Mouse (Mus musculus) heart, embryonic 12.5 days (tissue): ENCODE measurements around the gene Slc39a3. TPM values are rescaled to one million over a fixed set of nuclear protein-coding genes. Genes with fewer than 3 reads are reported as not detected.
"Not testable (repeated sequence)": the region's sequence is repeated elsewhere in the genome, so short reads cannot be mapped to it uniquely, and the experiment has no call there.

Experiments used
- ATAC-seq: fragments of 200-750 bp; cut with Nextera tagmentation; 2 replicates; pipeline ENCODE4 v1.8.0; 2017; ENCODE audit warnings: moderate TSS enrichment, moderate library complexity; ENCODE audit not compliant: insufficient number of reproducible peaks, low FRiP score
- H3K27ac ChIP-seq: fragments of 300-500 bp; sonication (generic); 2 replicates; pipeline ENCODE4 v1.5.1; 2016; ENCODE audit warnings: mild to moderate bottlenecking, moderate library complexity; ENCODE audit not compliant: poor library complexity, severe bottlenecking
- H3K27me3 ChIP-seq: fragments of 300-500 bp; sonication (generic); replicated peaks from 2 replicates; pipeline ENCODE4 v1.6.1; 2016; ENCODE audit warnings: mild to moderate bottlenecking, moderate library complexity
- H3K36me3 ChIP-seq: fragments of 300-500 bp; sonication (generic); 2 replicates; pipeline ENCODE4 v1.6.1; 2016; ENCODE audit warnings: mild to moderate bottlenecking, moderate library complexity
- H3K4me1 ChIP-seq: fragments of 300-500 bp; sonication (generic); replicated peaks from 2 replicates; pipeline ENCODE4 v1.6.1; 2016; ENCODE audit warnings: mild to moderate bottlenecking
- H3K4me2 ChIP-seq: fragments of 300-500 bp; sonication (generic); 2 replicates; pipeline ENCODE4 v1.6.1; 2016; ENCODE audit warnings: mild to moderate bottlenecking, moderate library complexity
- H3K4me3 ChIP-seq: fragments of 300-500 bp; sonication (generic); 2 replicates; pipeline ENCODE4 v1.5.1; 2016; ENCODE audit warnings: mild to moderate bottlenecking
- H3K9ac ChIP-seq: fragments of 300-500 bp; sonication (generic); 2 replicates; pipeline ENCODE4 v1.6.1; 2016; ENCODE audit warnings: mild to moderate bottlenecking, moderate library complexity
- H3K9me3 ChIP-seq: fragments of 300-500 bp; sonication (generic); replicated peaks from 2 replicates; pipeline ENCODE4 v1.6.1; 2016; ENCODE audit warnings: mild to moderate bottlenecking, moderate library complexity
- WGBS: fragments of 180-500 bp; shearing (Covaris S2); methylation state at CpG from one replicate; pipeline ENCODE4 v1.1.7; 2016; 5-methylcytosine and 5-hydroxymethylcytosine counted together
- polyA plus RNA-seq: library from polyadenylated mRNA; unstranded; fragments of >200 nt; fragmentation: Nextera tagmentation; extraction: Ambion mirVana; gene quantifications from 2 replicates; pipeline ENCODE4 v1.2.1, GENCODE M21; 2016

The Slc39a3 gene
- polyA plus RNA-seq, 1 experiment from 2014 or later = 7.5 TPM

DNA sequence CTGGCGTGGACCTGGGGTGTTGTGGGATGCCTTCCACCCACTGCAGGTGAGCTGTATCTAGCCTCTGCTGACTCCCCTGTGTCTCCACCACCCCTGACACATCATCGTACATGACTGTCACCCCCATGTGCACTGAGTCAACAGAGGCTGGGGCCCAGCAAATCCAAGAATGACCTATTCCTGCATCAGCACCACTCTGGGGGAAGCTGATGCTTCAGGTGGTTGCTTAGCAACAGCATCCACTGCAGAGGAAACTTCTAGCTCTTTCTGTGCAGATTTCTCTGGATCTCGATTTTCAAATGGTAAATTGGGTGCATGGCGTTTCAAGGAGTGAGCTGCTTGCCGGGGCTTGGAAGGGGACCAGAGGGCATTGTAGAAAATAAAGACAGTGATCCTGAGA is 44.0 kb downstream of the Slc39a3 start:
- ATAC-seq = no peak
- Histone ChIP-seq H3K9ac (no peak overlapping the region), H3K36me3 (no peaks in the 10 kb centered on the region), H3K27me3 (peaks cover 38% of the 10 kb centered on the region), H3K4me3 (no peak overlapping the region), H3K4me2 (no peak overlapping the region), H3K4me1 (peaks cover 9% of the 10 kb centered on the region; the same call in 1 of the 2 replicates), H3K9me3 (no peaks in the 10 kb centered on the region), H3K27ac (no peak overlapping the region)
- WGBS = 65% methylated on average over 5 of the region's 5 CpGs

DNA sequence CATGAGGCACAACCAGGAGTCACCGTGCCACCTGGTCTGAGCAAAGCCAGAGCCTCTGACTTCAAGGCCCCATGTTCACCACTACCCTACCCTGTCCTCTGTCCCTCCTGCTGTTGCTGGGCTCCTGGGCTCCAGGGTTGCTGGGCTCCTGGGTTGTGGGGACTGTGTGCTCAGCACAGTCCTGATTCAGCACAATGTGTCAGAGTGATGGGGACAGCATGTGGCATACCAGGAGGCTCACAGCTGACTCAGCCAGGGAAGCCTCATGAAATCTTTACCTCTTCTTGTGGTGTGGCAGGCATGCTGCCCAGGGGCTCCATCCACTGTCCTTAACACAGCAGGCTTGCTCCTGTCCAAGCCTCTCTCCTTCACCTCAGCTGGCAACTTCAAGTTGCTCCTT is 45.3 kb downstream of the Slc39a3 start:
- H3K4me2 ChIP-seq = no peak overlapping the region
- H3K36me3 ChIP-seq = no peaks in the 10 kb centered on the region
- 84% methylated on average over 1 of the region's 1 CpGs for WGBS
- no peak overlapping the region for H3K4me3 ChIP-seq
- no peaks in the 10 kb centered on the region for H3K9me3 ChIP-seq
- ATAC-seq = no peak
- H3K9ac ChIP-seq = no peak overlapping the region
- no peak overlapping the region for H3K27ac ChIP-seq
- peaks cover 17% of the 10 kb centered on the region for H3K4me1 ChIP-seq
- peaks cover 27% of the 10 kb centered on the region for H3K27me3 ChIP-seq

GRCm38 (mm10) chr10:80991007-80991406 is 46.2 kb downstream of the Slc39a3 start:
- no peaks in the 10 kb centered on the region for H3K9me3 ChIP-seq
- H3K27ac ChIP-seq = no peak overlapping the region
- 14% methylated on average over 3 of the region's 3 CpGs for WGBS
- no peak overlapping the region for H3K4me2 ChIP-seq
- H3K9ac ChIP-seq = no peak overlapping the region
- H3K4me1 ChIP-seq = peaks cover 25% of the 10 kb centered on the region
- peaks cover 32% of the 10 kb centered on the region for H3K27me3 ChIP-seq
- no peak for ATAC-seq
- H3K4me3 ChIP-seq = no peak overlapping the region
- no peaks in the 10 kb centered on the region for H3K36me3 ChIP-seq

DNA sequence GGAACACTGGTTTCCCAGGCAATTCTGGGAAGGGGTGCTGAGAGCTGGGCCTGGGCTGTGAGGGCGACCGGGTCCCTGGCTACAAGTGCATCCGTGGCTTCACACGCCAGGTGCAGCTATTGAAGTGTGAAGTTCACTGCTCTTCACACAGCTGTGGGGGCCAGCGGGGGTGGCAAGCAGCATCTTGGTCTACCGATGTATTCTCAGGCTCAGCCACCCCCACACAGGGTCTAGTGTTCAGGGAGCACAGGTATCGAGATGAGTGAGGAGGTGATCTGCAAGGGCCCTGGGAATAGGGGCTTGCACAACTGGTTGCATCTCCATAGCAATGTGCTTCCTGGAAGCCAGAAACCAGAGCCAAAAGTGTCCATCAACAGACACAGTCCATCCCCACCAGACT is 46.8 kb downstream of the Slc39a3 start:
- H3K27me3 ChIP-seq = peaks cover 38% of the 10 kb centered on the region
- H3K27ac ChIP-seq = no peak overlapping the region
- H3K36me3 ChIP-seq = no peaks in the 10 kb centered on the region
- peaks cover 30% of the 10 kb centered on the region for H3K4me1 ChIP-seq
- no peak for ATAC-seq
- H3K4me3 ChIP-seq = no peak overlapping the region
- WGBS = 62% methylated on average over 7 of the region's 7 CpGs
- no peaks in the 10 kb centered on the region for H3K9me3 ChIP-seq
- no peak overlapping the region for H3K4me2 ChIP-seq
- no peak overlapping the region for H3K9ac ChIP-seq

DNA sequence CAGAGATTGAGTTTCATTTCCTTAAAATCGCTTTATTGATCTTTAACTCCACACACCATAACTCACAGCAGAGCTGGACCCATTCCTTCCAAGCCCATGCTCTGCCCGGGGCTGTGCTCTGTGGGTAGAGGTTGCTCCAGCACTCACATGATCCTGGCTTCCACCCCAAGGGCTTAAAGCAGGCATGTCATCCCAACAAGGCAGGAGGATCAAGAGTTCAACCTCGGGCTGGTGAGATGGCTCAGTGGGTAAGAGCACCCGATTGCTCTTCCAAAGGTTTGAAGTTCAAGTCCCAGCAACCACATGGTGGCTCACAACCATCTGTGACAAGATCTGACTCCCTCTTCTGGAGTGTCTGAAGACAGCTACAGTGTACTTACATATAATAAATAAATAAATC is 47.4 kb downstream of the Slc39a3 start:
- H3K27me3 ChIP-seq = peaks cover 43% of the 10 kb centered on the region
- not testable (repeated sequence) for H3K4me3 ChIP-seq, H3K36me3 ChIP-seq, H3K9me3 ChIP-seq, H3K4me2 ChIP-seq, H3K9ac ChIP-seq, ATAC-seq, H3K27ac ChIP-seq
- H3K4me1 ChIP-seq = peaks cover 33% of the 10 kb centered on the region
- 60% methylated on average over 4 of the region's 4 CpGs for WGBS

GRCm38 (mm10) chr10:80989446-80989845 is 47.8 kb downstream of the Slc39a3 start:
- H3K36me3 ChIP-seq = no peaks in the 10 kb centered on the region
- H3K4me3 ChIP-seq = no peak overlapping the region
- no peak overlapping the region for H3K27ac ChIP-seq
- peaks cover 29% of the 10 kb centered on the region for H3K4me1 ChIP-seq
- WGBS = 62% methylated on average over 6 of the region's 6 CpGs
- H3K9ac ChIP-seq = no peak overlapping the region
- no peak for ATAC-seq
- peaks cover 48% of the 10 kb centered on the region for H3K27me3 ChIP-seq
- no peaks in the 10 kb centered on the region for H3K9me3 ChIP-seq
- H3K4me2 ChIP-seq = no peak overlapping the region

- peaks cover 27% of the 10 kb centered on the region for H3K4me1 ChIP-seq
- H3K4me2 ChIP-seq = 0 out of 2 replicates have a peak overlapping the region, but pooled peaks have one; percentile 17
- ATAC-seq = peak; percentile 79
- peak overlapping the region; percentile 76 for H3K27ac ChIP-seq
- peaks cover 46% of the 10 kb centered on the region for H3K27me3 ChIP-seq
- H3K9me3 ChIP-seq = no peaks in the 10 kb centered on the region
- WGBS = 12% methylated on average over 10 of the region's 10 CpGs
- 0 out of 2 replicates have a peak overlapping the region, but pooled peaks have one; percentile 38 for H3K9ac ChIP-seq
- no peaks in the 10 kb centered on the region for H3K36me3 ChIP-seq
- no peak overlapping the region for H3K4me3 ChIP-seq
Observed at GRCm38 (mm10) chr10:80987709-80988441, 49.4 kb downstream of the Slc39a3 start.

- WGBS = 58% methylated on average over 6 of the region's 6 CpGs
- no peak overlapping the region for H3K9ac ChIP-seq
- no peak for ATAC-seq
- H3K4me1 ChIP-seq = peaks cover 27% of the 10 kb centered on the region
- no peaks in the 10 kb centered on the region for H3K9me3 ChIP-seq
- no peak overlapping the region for H3K4me3 ChIP-seq
- no peak overlapping the region for H3K27ac ChIP-seq
- H3K27me3 ChIP-seq = peaks cover 37% of the 10 kb centered on the region
- H3K36me3 ChIP-seq = no peaks in the 10 kb centered on the region
- H3K4me2 ChIP-seq = no peak overlapping the region
Observed at GRCm38 (mm10) chr10:80986754-80987153, 50.5 kb downstream of the Slc39a3 start.

GRCm38 (mm10) chr10:80985970-80986701 is 51.1 kb downstream of the Slc39a3 start:
- peaks cover 35% of the 10 kb centered on the region for H3K27me3 ChIP-seq
- WGBS = 37% methylated on average over 13 of the region's 13 CpGs

DNA sequence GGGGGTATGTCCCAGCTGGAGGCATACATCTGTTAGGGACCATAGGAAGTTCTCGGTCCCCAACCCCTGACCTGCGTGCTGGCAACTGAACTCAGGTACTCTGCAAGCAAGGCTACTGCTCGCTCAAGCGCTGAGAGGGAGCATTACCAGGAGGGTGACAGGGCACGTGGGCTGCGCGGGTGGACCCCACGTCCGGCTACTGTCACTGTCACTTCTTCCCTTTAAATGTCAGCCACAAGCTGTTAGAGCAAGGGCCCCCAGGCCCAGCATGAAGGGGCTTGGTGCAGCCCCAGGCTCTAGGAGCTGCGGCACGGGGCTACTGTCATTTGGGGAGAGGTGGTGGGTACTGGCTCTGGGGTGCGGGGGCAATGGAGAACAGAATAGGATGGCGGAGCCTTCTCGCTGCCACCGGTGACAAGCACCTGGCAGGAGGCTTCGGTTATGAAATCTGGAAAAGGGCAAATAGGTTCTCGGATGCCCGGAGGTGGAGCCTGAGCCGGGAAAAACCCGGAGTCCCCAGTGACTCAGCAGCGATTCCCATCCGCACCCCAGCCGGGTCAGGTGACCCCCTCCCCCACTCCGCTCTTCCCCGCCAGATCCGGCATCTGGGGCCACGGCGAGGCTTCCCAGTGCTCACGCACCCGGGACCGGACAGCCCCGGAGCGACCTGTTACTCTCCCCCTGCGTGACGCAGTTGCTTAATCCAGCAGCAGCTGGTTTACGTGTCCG is 51.8 kb downstream of the Slc39a3 start:
- Histone ChIP-seq H3K4me2 (peak overlapping the region; percentile 72), H3K4me3 (peak overlapping the region; percentile 37), H3K4me1 (peaks cover 27% of the 10 kb centered on the region), H3K36me3 (no peaks in the 10 kb centered on the region), H3K9me3 (no peaks in the 10 kb centered on the region), H3K9ac (peak overlapping the region; percentile 57), H3K27me3 (peaks cover 35% of the 10 kb centered on the region), H3K27ac (no peak overlapping the region)
- 10% methylated on average over 37 of the region's 37 CpGs for WGBS
- no peak for ATAC-seq

More at GRCm38 (mm10) chr10:80985970-80986701, 51.1 kb downstream of the Slc39a3 start:
- Histone ChIP-seq H3K4me2 (peak overlapping the region; percentile 72), H3K27ac (no peak overlapping the region), H3K36me3 (no peaks in the 10 kb centered on the region), H3K9me3 (no peaks in the 10 kb centered on the region), H3K4me3 (peak overlapping the region; percentile 37), H3K4me1 (peaks cover 27% of the 10 kb centered on the region), H3K9ac (peak overlapping the region; percentile 57)
- no peak for ATAC-seq

GRCm38 (mm10) chr10:80984223-80984622 is 53.0 kb downstream of the Slc39a3 start:
- H3K4me1 ChIP-seq = peaks cover 27% of the 10 kb centered on the region
- no peak overlapping the region for H3K4me2 ChIP-seq
- 86% methylated on average over 12 of the region's 12 CpGs for WGBS
- no peak overlapping the region for H3K9ac ChIP-seq
- no peaks in the 10 kb centered on the region for H3K36me3 ChIP-seq
- no peak overlapping the region for H3K4me3 ChIP-seq
- H3K27me3 ChIP-seq = peaks cover 35% of the 10 kb centered on the region
- ATAC-seq = no peak
- H3K9me3 ChIP-seq = no peaks in the 10 kb centered on the region
- H3K27ac ChIP-seq = no peak overlapping the region
